Mouse (Mus musculus) liver, postnatal 0 days (tissue): ENCODE measurements around the gene Tgm1.

Experiments used
- CTCF ChIP-seq: sonication (generic); IDR thresholded peaks from 2 replicates; pipeline ENCODE4 v1.5.1; 2016; ENCODE audit warnings: antibody characterized with exemption, low read depth
- EP300 ChIP-seq: IDR thresholded peaks from 2 replicates; pipeline ENCODE4 v1.6.1; 2016; ENCODE audit warnings: antibody characterized with exemption, low read depth, mild to moderate bottlenecking

GRCm38 (mm10) chr14:55660636-55661035, 53.1 kb downstream of the Tgm1 start:
- TF ChIP-seq CTCF (no peak), EP300 (no peak)
